ENCODE assay signal across 9 mouse cellular contexts in the genomic region with DNA sequence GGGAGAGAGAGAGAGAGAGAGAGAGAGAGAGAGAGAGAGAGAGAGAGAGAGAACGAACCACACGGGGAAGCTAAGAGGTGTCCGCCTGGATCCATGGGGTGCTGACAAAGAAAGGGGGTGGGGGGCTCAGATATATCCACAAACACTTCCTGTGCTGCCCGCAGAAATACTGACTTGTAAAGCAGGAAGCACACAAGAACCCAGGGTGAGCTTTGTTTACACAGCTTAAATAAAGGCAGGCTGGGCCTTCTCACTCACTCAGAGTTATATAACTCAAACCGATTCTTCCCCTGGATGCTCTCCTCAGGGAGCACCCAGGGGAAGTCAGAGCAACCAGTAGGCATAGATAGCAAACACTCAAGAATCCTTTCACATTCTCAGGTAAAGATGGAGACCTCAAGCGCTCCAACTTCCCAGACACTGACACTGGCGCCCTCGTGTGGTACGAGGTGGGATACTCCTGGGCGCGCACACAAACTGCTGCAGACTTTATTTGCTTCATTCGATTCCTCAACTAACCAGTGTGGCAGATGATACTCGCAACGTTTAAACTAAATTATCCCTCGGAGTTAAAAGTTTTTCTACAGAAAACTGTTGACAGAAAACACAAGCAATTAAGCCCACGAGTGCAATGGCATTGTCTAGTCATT. TPM values are rescaled to one million over a fixed set of nuclear protein-coding genes. Genes with fewer than 3 reads are reported as not detected.
DNase-seq lines count a peak whose midpoint lies in the region; TF ChIP-seq lines count a peak whose summit lies in the region.
"Had no signal": no experiment of that assay in that cellular context is flagged by ENCODE, and none has a peak within 500 bp of the region (broad histone marks: within the 10 kb centered on the region; RNA-seq: fewer than 3 reads in every experiment).

No protein-coding gene starts in this region.

- H3K27ac ChIP-seq in MEL (ENCODE audit: control insufficient read depth, low read depth, low read length): no peak overlapping the region

- H3K79me2 ChIP-seq in MEL (ENCODE audit: control insufficient read depth, insufficient read depth, low read length, poor library complexity): no peaks in the 10 kb centered on the region

- no peak overlapping the region for H3K4me3 ChIP-seq in MEL (ENCODE audit: control insufficient read depth in 1 of 2, insufficient read depth in 1 of 2, low read depth in 2 of 2, low read length in 2 of 2)
- H3K4me3 ChIP-seq: myocyte had no signal

- H3K9ac ChIP-seq in MEL (ENCODE audit: control insufficient read depth, low read depth, low read length, poor library complexity, severe bottlenecking): no peak overlapping the region

- TF ChIP-seq CTCF in MEL (IDR thresholded peaks at IDR 0.05 in 2 of 3, conservative IDR thresholded peaks at IDR 0.05 in 1 of 3; ENCODE audit: control insufficient read depth in 1 of 3, insufficient read depth in 1 of 3, low read depth in 2 of 3, low read length in 3 of 3, poor library complexity in 1 of 3, severe bottlenecking in 1 of 3): peak; percentile 89 to 95 (median 90)

- no peak for TF ChIP-seq EP300 in MEL (IDR thresholded peaks at IDR 0.05; ENCODE audit: low read depth in 1 of 2, low read length in 2 of 2)

- peak; percentile 75 for TF ChIP-seq RAD21 in MEL (IDR thresholded peaks at IDR 0.05; ENCODE audit: low read depth, low read length)

- DNase-seq in MEL (ENCODE audit: low read depth, low spot score): peak; percentile 75
- peak; percentile 52 for DNase-seq in c-Kit-positive CD71-positive TER-119-positive erythroid progenitor cells, embryonic 14.5 days (ENCODE audit: low spot score)
- DNase-seq in forelimb bud, embryonic 11.5 days (ENCODE audit: low read depth, low spot score): peak; percentile 67
- DNase-seq in heart, postnatal 4 days: peak; percentile 84
- DNase-seq in layer of hippocampus, postnatal 25 days (ENCODE audit: extremely low spot score in 1 of 2, low spot score in 1 of 2): peak; percentile 43 to 77
- DNase-seq in lung, postnatal 36 days: peak; percentile 85
- peak; percentile 50 for DNase-seq in right cerebral cortex, postnatal 25 days
- DNase-seq in urinary bladder, postnatal 25 days (ENCODE audit: low spot score): peak; percentile 83

- H3K4me1 ChIP-seq in MEL (ENCODE audit: control insufficient read depth in 1 of 2, insufficient read depth in 2 of 2, low read length in 2 of 2): no peaks in the 10 kb centered on the region

- H3K36me3 ChIP-seq in MEL (ENCODE audit: control insufficient read depth in 1 of 2, insufficient read depth in 2 of 2, low read length in 2 of 2): no peaks in the 10 kb centered on the region

- H3K9me3 ChIP-seq in MEL (replicated peaks; ENCODE audit: insufficient read depth, low read length): no peaks in the 10 kb centered on the region

- H3K27me3 ChIP-seq in MEL (ENCODE audit: control insufficient read depth in 1 of 2, insufficient read depth in 2 of 2, low read length in 2 of 2): peaks cover 6 to 12% of the 10 kb centered on the region in 2 experiments

- TF ChIP-seq POLR2A in MEL (IDR thresholded peaks at IDR 0.05; ENCODE audit: control insufficient read depth in 1 of 2, insufficient read depth in 1 of 2, low read depth in 1 of 2, low read length in 2 of 2, poor library complexity in 1 of 2): no peak

TF ChIP-seq in MEL, 35 proteins besides CTCF, POLR2A, EP300 and RAD21:
- TF ChIP-seq ZNF384 (IDR thresholded peaks at IDR 0.05; ENCODE audit: low read depth, low read length) (no peak), GABPA (IDR thresholded peaks at IDR 0.05; ENCODE audit: low read depth, low read length) (no peak), SIN3A (IDR thresholded peaks at IDR 0.05; ENCODE audit: low read length) (0 out of 2 replicates have a peak, but pooled peaks have one; percentile 13), ZC3H11A (IDR thresholded peaks at IDR 0.05; ENCODE audit: low read depth, low read length) (peak; percentile 73), MEF2A (IDR thresholded peaks at IDR 0.05; ENCODE audit: extremely low read depth, insufficient replicate concordance, low read depth, low read length, poor library complexity, severe bottlenecking) (no peak), CHD2 (IDR thresholded peaks at IDR 0.05; ENCODE audit: low read length) (no peak), TCF12 (IDR thresholded peaks at IDR 0.05; ENCODE audit: low read depth, low read length) (0 out of 2 replicates have a peak, but pooled peaks have one; percentile 5), SMC3 (IDR thresholded peaks at IDR 0.05; ENCODE audit: low read depth, low read length) (peak; percentile 88), MAFK (IDR thresholded peaks at IDR 0.05; ENCODE audit: borderline replicate concordance, low read depth, low read length) (no peak)

RNA-seq across cellular contexts. Expression of a gene that starts 4.5 kb away (rescaled TPM):
- total RNA-seq in MEL (2012; rRNA removed): not detected in 2 replicates
- not detected for polyA plus RNA-seq in MEL (2012; ENCODE audit: insufficient read depth in 1 of 2, insufficient read length in 2 of 2, low read depth in 1 of 2, low replicate concordance in 2 of 2, missing spikeins in 1 of 2)
- not detected for total RNA-seq in heart, postnatal 4 days (2021)
- total RNA-seq in layer of hippocampus, postnatal 25 days (2021): not detected

RNA-seq across cellular contexts. Expression of a gene that starts 27.5 kb away (rescaled TPM):
- not detected in 2 replicates for total RNA-seq in MEL (2012; rRNA removed)
- not detected for polyA plus RNA-seq in MEL (2012; ENCODE audit: insufficient read depth in 1 of 2, insufficient read length in 2 of 2, low read depth in 1 of 2, low replicate concordance in 2 of 2, missing spikeins in 1 of 2)
- total RNA-seq in heart, postnatal 4 days (2021): not detected
- 1 to 10 TPM in 1 of 2 experiments, under 1 TPM in 1; 0.89 to 1.1 TPM for total RNA-seq in layer of hippocampus, postnatal 25 days (2021)
- polyA plus RNA-seq: myocyte had no signal
